Mouse (Mus musculus) spleen, adult 2 months (tissue): ENCODE data around the gene Fam169b.

Experiments
- CTCF ChIP-seq: fragments of 200-500 bp; IDR thresholded peaks from 2 replicates; pipeline ENCODE4 v1.5.1; 2011; ENCODE audit warnings: mild to moderate bottlenecking, inconsistent platforms; ENCODE audit not compliant: insufficient read depth, insufficient read length, insufficient replicate concordance; ENCODE audit errors: extremely low read depth
- POLR2A ChIP-seq: fragments of 200-500 bp; IDR thresholded peaks from 2 replicates; pipeline ENCODE4 v1.6.1; 2011; ENCODE audit warnings: low read depth, low read length, inconsistent platforms

- TF ChIP-seq POLR2A (no peak), CTCF (no peak)
Observed at GRCm38 (mm10) chr7:68264531-68264930, 9.1 kb upstream of the Fam169b start.
